Mouse (Mus musculus) layer of hippocampus, adult 2 months (tissue): ENCODE measurements at regions not wholly inside any gene's neighbourhood (a gene's known extent, or its start where the extent isn't known, plus 50 kb on each side); places are given as distances from the start of the nearest gene placed in this dataset.

Experiments used
- DNase-seq, 2 experiments: peaks; one replicate each; pipeline ENCODE4 v3.0.0; 2022; ENCODE audit warnings: low spot score in 2 of 2
- H3K27ac ChIP-seq: fragments of 200-600 bp; 2 replicates; pipeline ENCODE4 v1.8.1; 2022
- H3K4me3 ChIP-seq: fragments of 200-600 bp; 2 replicates; pipeline ENCODE4 v1.8.1; 2022; ENCODE audit warnings: mild to moderate bottlenecking
- CTCF ChIP-seq: fragments of 200-600 bp; conservative IDR thresholded peaks from 2 replicates; pipeline ENCODE4 v1.8.1; 2022; ENCODE audit warnings: antibody characterized with exemption, mild to moderate bottlenecking, moderate library complexity

- no peak for DNase-seq
- H3K27ac ChIP-seq = no peak overlapping the region
- TF ChIP-seq CTCF = no peak
Observed at GRCm38 (mm10) chr14:97694238-97694637, 475.3 kb downstream of the Dach1 start.

GRCm38 (mm10) chr14:97684617-97685016 lies 484.9 kb downstream of the Dach1 start:
- DNase-seq = no peak
- Histone ChIP-seq H3K27ac (no peak overlapping the region), H3K4me3 (no peak overlapping the region)
- TF ChIP-seq CTCF = no peak

More at GRCm38 (mm10) chr14:97694238-97694637, 475.3 kb downstream of the Dach1 start:
- H3K4me3 ChIP-seq = no peak overlapping the region

- Histone ChIP-seq H3K4me3 (no peak overlapping the region), H3K27ac (no peak overlapping the region)
- peak; percentile 63 for TF ChIP-seq CTCF
- no peak for DNase-seq
Observed at GRCm38 (mm10) chr14:97667806-97668205, 501.8 kb downstream of the Dach1 start.

- Histone ChIP-seq H3K27ac (no peak overlapping the region), H3K4me3 (no peak overlapping the region)
- DNase-seq = no peak
- no peak for TF ChIP-seq CTCF
Observed at GRCm38 (mm10) chr14:97638187-97638792, 531.3 kb downstream of the Dach1 start.

GRCm38 (mm10) chr14:97611438-97611837 lies 558.1 kb downstream of the Dach1 start:
- no peak for DNase-seq
- Histone ChIP-seq H3K4me3 (no peak overlapping the region), H3K27ac (no peak overlapping the region)
- no peak for TF ChIP-seq CTCF

GRCm38 (mm10) chr14:97596694-97597093 lies 572.9 kb downstream of the Dach1 start:
- no peak for DNase-seq
- TF ChIP-seq CTCF = no peak

GRCm38 (mm10) chr14:97588611-97589010 lies 581.0 kb downstream of the Dach1 start:
- H3K4me3 ChIP-seq = peak overlapping the region; percentile 11; the same call in 1 of the 2 replicates
- DNase-seq = no peak
- no peak for TF ChIP-seq CTCF
- H3K27ac ChIP-seq = peak overlapping the region; percentile 21

More at GRCm38 (mm10) chr14:97596694-97597093, 572.9 kb downstream of the Dach1 start:
- Histone ChIP-seq H3K4me3 (no peak overlapping the region), H3K27ac (no peak overlapping the region)

GRCm38 (mm10) chr14:97588182-97588581 lies 581.4 kb downstream of the Dach1 start:
- no peak for TF ChIP-seq CTCF
- Histone ChIP-seq H3K4me3 (peak overlapping the region; percentile 11; the same call in 1 of the 2 replicates), H3K27ac (peak overlapping the region; percentile 21)
- DNase-seq = peak; percentile 14 to 50

- peak; percentile 59 for TF ChIP-seq CTCF
- H3K27ac ChIP-seq = no peak overlapping the region
- DNase-seq = no peak
- no peak overlapping the region for H3K4me3 ChIP-seq
Observed at GRCm38 (mm10) chr14:97586962-97587361, 582.6 kb downstream of the Dach1 start.

- DNase-seq = no peak
- Histone ChIP-seq H3K27ac (no peak overlapping the region), H3K4me3 (no peak overlapping the region)
- no peak for TF ChIP-seq CTCF
Observed at GRCm38 (mm10) chr14:97570274-97570673, 599.3 kb downstream of the Dach1 start.

GRCm38 (mm10) chr14:97560121-97560907 lies 609.3 kb downstream of the Dach1 start:
- DNase-seq = no peak
- Histone ChIP-seq H3K27ac (no peak overlapping the region), H3K4me3 (no peak overlapping the region)
- TF ChIP-seq CTCF = no peak

- H3K27ac ChIP-seq = no peak overlapping the region
- no peak overlapping the region for H3K4me3 ChIP-seq
- peak; percentile 39 for TF ChIP-seq CTCF
- DNase-seq = no peak
Observed at GRCm38 (mm10) chr14:97559559-97559958, 610.0 kb downstream of the Dach1 start.

GRCm38 (mm10) chr14:97558289-97558688 lies 611.3 kb downstream of the Dach1 start:
- no peak overlapping the region for H3K27ac ChIP-seq
- TF ChIP-seq CTCF = no peak
- DNase-seq = no peak
- no peak overlapping the region for H3K4me3 ChIP-seq

- peak; percentile 72 for TF ChIP-seq CTCF
- no peak for DNase-seq
- no peak overlapping the region for H3K27ac ChIP-seq
- no peak overlapping the region for H3K4me3 ChIP-seq
Observed at GRCm38 (mm10) chr14:97557888-97558287, 611.7 kb downstream of the Dach1 start.
